Mouse (Mus musculus) MN1 (cell line): ENCODE measurements around the gene Manba.
"Not testable (repeated sequence)": the region's sequence is repeated elsewhere in the genome, so short reads cannot be mapped to it uniquely, and the experiment has no call there.

Source experiments
- DNase-seq: peaks from one replicate; pipeline ENCODE4 v3.0.0-alpha.2; 2016; ENCODE audit warnings: low spot score

Gene Manba

DNA sequence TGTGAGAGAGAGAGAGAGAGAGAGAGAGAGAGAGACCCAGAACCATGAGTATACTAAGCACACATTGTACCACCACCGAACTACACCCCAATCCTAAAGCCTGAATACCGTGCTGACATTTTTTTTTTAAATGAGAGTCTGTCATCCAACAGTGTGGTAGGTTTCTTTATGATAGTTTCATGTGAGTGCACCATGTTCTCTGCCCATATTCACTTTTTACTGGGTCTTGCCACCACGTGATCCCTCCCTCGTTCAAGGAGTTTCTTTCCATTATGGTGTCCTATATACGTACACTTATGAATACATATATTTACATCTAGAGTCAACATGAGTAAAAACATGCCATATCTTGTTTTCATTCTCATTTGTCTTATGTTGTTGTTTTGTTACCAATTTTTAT lies 940 bp downstream of the Manba start:
- DNase-seq, result no peak

DNA sequence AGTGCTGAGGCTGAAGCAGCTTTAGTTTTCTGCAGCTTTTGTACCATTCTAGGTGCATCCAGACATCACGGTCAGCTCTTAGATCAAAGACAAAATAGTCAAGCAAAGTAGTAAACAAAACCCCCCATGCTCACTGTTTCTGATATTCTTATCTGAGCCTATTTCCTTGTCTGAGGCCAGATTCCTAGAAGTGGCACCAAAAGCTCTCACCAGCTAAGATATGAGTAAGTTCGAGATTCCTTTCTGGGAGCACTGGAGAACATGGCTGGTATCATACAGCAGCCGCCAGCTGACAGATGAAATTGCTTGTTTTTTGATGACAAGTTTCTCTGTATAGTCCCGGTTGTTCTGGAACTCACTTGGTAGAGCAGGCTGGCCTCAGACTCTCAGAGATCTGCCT lies 2.4 kb downstream of the Manba start:
- no peak for DNase-seq

DNA sequence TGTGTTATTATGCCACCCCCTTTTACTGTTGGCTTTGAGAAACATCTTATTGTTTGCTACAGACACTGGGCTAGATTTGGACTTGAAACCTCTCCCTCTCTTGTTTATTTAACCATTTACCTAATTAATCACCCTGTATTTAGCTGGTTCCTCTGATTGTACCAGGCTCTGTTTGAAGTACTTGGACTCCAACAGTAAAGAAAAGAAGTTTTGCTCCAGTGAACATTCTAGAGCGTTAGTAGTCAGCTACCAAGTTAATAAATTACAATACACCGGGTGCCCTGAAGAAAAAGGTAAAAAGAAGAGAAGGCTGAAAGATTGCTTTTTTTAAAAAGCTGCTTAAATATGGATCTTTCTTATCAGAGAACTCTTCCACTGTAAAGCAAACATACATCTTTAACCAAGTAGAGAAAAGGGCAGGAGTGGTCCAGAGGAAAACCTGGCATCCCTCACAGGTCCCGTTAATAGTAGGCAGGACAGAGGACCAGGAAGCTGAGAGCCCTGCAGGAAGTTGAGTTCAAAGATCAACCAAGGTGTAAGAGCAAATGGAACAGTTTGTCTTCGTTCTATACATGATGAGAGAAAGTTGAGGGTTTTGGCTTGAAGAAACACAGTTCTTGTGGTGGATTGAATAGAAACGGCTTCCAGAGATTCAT lies 4.6 kb downstream of the Manba start:
- DNase-seq, result no peak

DNA sequence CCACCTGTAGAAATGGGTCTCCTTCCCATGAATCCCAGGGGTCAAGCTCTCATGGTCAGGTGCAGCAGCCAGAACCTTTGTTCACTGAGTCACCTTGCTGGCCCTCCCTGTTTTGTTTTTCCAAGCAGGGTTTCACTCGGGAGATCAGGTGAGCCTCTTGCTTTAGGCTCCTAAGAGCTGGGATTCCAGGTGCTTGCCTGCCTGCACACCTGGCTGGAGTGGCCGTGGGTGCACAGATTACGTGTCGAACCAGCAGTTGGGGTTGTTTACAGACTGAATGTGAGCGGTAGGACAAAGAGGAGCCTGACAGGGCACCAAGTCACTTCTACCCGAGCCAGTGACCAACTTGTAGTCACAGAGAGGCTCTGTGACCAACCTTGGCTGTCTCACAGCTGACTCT lies 5.7 kb downstream of the Manba start:
- no peak for DNase-seq

DNA sequence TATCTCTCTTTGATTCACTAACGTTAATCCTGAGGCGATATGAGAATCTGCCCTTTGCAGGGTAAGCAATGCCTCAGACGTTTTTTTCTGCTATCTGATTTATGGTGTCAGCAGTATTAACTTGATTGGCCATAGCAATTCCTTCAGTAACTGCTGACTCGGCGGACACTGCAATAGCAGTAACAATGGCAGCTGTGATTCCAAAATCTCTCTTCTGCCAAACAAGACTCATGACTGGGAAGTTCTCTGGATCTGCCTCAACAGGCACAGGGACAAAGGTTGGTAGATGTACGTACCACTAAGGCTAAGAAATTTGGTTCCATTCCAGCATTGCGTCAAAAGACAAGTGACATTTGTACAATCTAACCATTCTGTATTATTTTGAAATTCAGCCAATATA lies 7.9 kb downstream of the Manba start:
- DNase-seq, result not testable (repeated sequence)

DNA sequence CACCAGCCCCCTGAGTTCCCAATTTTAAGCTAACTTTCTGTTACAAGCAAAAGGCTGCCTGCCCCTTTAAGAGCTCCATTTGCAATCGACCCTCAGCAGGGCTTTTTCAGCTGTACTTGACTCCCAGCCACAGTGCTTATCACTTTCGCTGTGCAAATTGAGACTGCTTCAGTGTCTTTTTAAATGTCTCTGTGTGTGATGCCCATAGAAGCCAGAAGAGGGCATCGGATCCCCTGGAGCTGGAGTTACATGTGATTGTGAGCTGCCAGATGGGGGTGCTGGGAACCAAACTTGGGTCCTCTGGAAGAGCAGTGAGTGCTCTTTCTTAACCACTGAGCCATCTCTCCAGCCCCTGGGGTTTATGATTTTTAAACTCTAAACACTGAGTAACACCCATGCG lies 12.5 kb downstream of the Manba start:
- not testable (repeated sequence) for DNase-seq

DNA sequence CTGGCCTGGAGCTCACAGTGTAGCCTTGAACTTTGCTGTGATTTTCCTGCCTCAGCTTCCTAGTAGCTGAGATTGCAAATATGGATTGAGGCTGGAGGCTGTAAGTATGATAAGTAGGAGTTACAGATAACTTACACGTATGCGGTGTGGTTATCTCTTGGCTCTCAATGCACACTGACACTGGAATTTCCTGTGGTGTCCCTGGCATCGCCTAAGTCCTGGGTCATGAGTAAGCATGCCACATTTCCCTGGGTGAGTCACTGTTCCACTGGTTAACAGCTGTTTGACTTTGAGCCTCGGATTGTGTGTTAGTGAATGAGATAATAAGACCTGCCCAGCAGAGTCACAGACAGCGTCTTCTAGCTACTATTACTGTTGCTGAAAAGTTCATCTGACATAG lies 13.5 kb downstream of the Manba start:
- DNase-seq, result no peak

DNA sequence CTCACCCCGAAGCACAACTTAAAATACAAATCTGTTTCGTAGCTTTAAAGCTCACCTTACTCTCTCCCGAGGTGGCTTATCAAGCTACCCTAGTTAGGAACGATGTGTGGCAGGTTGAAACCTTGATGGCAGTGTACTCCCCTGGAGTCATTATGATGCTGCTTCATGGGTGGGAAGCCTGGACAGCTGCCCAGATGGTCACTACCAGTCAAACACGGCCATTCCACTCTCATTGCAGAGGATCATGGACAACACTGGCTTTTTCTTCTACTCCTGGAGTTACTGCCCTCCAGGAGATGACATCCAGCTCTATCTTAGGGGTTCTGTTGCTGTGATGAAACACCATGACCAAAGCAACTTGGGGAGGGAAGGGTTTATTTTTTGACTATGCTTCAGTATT lies 17.7 kb downstream of the Manba start:
- no peak for DNase-seq

DNA sequence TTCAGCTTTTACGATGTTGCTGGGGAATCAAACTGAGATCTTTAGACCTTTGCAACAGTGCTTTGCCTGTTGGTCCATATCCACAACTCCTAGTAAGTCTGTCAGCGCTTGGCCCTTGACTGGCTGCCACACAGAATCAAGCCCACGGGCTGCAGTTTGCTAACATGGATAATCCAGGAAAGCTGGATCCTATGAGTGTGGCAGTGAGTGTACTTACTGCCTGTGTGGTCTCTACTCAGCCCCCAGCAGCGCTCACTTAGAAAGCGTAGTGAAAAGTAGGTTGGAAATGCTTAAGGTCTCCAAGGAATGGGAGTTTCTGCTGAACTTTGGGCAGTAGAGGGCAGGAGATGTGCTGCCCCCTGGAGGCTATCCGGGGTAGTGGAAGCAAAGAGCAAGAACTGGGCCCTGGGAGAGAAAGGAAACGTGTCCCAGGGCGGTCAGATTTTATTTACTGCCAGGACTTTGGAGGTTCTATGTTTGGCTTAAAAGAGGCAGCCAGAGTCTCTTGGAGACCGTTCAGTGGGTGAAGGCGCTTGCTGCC lies 20.0 kb downstream of the Manba start:
- DNase-seq, result no peak

DNA sequence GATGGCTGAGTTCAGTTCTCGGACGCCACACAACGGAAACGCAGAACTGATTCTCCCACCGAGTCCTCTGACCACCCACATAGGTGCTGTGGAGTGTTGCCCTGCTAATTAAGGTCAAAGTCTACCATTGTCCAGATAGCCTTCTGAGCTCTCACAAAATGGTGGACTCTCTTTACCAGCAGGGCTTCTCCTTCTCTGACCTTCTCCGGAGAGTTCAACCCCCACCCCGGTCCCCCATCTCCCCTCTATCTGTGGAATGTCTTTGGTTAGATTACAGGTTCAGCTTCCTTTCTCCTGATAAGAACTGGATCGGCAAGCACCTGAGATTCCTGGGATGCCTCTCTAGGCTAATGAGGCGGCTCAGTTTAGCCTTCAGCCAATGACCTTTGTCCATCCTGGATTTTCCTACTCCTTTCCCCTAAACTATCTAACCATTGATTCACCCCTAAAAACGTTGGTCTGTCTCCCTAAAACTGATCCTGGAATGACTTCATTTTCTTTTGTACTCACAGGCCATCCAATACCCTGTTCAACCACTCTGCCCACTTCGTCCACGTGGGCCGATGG lies 20.6 kb downstream of the Manba start:
- no peak for DNase-seq

DNA sequence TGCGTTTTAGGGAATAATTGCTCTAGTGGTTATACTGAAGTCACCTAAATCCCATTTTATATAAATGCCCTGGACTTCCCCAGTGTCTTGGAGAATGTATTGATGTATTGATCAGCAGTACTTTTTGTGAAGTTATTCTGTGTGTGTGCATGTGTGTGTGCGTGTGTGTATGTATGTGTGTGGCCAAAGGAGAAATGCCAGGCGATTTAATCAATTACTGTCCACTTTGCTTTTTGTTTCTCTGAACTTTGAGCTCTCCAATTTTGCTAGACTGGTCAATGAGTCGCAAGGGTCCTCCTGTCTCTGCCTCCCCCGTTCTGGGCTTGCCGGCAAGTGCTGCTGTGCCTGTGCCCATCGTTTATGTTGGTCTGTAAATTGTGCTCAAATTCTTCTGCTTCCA lies 22.1 kb downstream of the Manba start:
- no peak for DNase-seq

DNA sequence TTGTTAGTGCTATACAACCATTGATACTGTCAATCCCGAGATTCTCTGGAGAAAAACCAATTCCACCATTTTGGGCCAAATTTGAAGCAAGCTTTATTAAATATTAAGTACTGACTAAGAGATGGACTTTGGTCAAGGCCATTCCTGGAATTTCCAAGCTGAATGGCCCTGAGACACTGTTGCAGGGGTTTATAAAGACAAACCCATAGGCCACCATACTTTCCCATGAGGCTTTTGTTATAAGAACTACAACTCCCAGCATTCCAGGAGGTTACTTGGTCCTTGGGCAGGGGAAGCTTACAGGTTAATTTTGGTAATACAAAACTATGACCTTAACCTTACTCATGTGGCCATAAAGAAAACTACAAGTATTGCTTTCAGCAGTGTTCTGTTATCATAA lies 22.8 kb downstream of the Manba start:
- DNase-seq, result no peak

DNA sequence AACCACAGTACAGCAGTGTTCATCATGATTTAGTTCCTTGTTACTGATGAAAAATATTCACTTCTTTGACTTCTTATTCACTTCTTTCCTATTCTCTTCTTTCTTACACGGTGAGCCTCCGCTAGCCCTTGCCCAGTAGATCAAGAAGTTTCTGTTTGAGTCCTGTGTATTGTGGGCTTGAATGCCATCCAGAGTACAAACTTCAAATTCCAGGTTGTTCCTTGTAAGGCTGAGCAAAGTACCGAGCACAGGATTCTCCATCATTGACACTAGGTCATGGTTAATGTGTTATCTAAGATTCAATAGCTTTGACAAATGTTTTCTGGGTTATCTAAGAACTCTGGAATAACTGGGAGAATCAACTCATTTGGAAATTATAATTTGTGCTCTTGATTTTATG lies 25.0 kb downstream of the Manba start:
- DNase-seq, result no peak

DNA sequence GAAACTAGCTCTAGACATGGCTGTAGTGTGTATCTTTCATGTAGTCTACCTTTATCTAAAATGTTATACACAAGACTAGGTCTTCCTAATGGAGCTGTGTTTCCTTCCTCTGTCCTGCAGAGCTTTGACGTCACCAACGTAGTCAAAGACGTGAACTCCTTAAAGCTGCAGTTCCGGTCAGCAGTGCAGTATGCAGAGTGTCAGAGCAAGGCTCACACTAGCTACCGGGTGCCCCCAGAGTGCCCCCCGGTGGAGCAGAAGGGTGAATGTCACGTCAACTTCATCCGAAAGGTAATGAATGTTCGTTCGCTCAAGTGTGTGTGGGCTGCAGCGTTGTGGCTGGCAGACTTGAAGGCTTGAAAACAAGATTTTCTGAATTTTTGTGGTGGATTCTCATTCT lies 26.3 kb downstream of the Manba start:
- no peak for DNase-seq

DNA sequence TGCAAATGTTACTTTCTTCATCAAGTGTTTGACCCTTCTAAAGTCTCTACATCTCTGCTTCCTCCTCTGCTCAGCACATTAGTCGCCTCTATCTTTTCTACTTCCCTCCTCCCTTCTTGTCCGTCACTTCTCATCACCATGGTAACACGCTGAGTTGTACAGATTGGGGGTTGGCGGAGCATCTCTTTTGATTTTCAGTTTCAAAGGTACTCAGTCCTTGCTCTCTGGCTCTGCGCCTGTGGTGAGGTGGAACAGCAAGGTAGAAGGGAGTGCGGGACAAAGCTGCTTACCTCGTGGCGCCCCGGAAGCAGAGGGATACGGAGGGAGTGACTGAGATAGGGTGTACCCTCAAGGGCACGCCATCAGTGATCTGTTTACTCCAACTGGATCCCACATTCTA lies 27.9 kb downstream of the Manba start:
- DNase-seq, result no peak

DNA sequence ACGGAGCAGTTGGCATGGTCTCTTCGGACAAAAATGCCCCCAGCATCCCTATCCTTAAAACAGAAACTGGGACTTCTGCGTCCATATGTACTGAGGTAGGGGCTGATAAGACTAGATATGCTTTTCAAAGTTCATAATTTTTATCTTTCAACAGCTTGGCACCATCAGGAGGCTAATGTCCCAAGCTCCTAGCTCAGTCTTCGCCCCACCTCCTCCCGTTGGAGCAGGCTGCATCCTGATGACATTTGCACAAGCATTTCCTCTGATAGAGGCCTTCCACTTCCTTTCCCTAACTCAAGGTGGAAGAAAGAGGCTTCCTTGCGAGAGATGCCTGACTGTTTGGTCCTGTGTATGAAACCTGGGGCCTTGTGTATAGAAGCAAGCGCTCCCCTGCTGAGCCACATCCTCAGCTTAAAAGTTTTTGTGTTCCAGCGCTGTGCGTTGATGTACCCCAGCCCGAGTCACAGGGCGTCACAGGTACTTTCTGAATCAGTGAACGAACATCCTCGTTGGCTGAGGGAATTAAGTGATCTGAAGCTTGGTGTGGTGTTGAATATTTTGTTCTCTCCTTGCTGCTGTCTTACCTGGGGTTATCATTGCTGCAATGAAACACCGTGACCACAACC lies 28.5 kb downstream of the Manba start:
- DNase-seq, result no peak

DNA sequence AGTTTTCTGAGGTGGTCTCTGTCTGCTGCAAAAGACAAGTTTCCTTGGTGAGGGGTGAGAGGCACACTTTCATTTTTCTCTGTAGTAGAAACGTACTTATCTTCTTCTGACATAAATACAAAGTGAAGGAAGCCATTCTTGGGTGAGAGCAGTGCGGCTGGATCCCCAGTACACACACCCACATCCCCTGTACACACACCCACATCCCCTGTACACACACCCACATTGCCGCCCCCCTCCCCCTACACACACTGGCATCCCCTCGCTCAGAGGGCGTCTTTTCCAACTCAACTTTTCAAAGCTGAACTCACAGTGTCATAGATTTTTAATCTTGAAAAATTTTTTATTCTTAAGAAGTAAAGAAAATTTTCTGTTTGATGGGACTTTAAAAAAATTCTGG lies 29.8 kb downstream of the Manba start:
- no peak for DNase-seq

DNA sequence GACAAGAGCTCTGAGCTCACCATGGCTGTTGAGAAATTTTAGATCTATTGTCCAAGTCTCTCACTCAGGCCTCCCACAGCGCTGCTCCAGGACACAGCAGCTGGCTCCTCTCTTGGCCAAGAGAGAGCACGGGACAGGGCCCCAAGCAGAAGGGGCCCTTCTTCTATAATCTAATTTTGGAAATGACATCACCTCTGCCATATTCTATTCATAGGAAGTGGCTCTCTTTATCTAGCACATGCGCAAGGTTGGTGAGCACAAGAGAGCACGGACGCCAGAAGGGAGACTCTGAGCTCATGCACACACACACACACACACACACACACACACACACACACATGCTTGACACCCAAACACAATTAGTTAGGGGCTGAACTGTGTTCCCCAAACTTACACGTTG lies 31.5 kb downstream of the Manba start:
- peak; percentile 64 for DNase-seq

DNA sequence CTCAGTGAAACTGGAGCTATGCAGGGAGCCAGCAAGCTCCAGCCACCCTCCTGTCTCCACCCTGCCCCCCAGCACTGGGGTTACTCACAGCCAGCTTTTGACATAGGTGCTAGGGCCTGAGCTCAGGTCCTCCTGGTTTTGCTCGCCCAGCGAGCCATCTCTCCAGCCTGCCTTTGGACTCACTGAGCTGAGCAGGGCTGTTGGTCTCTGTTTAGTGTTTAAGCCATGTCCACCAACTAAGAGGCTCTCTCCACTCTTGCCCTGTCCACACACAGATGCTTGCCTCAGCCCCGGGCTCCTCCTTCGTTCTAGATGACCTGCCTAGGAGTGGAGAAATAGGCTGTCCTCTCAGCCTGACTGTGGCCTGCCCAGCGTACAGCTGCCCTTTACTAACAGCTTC lies 33.5 kb downstream of the Manba start:
- peak; percentile 18 for DNase-seq

DNA sequence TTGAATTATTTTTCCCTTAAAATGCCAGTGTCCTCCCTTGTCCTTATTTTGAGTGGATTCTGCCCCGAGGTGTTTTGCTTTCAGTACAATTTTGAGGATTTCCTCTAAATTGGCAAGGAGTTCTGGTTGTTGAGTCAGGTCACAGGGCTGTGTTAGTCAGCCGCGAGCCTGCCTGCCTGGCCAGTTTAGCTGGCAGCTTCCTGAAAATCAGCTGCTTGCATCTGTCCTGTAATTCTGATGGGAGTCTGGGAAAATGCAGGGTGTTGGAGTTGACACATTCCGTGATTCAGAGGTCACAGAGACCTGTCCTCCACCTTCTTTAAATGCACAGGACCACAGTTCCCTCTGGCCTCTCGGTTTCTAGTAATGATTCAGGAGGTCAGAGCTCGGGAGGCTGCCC lies 34.2 kb downstream of the Manba start:
- peak; percentile 55 for DNase-seq

DNA sequence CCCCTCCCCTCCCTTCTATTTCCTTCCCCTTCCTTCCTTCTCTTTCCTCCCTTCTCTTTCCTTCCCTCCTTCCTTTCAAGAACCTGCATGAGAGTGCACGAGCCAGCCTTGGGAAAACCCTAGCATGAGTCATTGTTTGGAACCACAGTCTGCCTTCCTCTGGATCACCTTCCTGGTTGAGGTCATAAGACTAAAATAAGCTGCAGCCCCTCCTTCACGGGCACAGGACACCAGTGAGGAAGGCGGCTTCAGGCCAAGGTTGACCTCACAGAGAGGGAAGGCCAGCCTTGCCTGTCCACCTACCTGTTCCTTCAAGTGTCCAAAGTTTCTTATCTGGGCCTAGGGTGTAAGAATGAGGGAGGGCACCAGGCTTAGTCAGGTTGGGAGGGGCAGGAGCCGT lies 36.6 kb downstream of the Manba start:
- peak; percentile 76 for DNase-seq

DNA sequence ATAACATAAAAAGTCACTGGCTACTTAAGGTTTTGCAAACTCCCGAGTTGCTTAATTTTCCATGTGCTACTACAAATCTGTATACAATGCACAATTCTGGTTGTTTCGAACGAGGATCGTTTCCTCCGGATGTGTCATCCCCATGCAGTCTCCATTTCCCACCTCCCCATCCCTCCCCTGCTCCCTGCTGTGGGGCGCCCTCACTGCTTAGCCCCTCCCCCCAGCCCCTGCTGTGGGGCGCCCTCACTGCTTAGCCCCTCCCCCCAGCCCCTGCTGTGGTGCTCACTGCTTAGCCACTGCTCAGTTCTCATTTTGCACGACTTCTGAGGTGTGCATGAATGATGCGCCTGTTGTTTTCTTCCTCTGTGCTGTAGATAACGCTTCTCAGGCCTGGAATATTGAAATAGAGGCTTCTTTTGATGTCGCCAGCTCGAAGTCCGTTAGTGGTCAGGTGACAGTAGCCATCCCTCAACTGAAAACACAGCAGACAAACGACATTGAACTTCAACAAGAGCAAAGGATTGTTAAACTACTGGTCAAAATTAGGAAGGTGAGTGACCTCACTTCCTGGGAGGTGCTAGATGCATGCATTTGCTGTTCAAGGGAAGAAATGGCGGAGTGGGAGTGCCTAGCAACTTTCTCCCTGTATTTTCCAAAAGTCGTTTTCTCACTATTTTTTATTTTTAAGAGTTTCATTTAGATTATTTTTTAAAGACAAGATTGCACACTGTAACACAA lies 37.4 kb downstream of the Manba start:
- no peak for DNase-seq

DNA sequence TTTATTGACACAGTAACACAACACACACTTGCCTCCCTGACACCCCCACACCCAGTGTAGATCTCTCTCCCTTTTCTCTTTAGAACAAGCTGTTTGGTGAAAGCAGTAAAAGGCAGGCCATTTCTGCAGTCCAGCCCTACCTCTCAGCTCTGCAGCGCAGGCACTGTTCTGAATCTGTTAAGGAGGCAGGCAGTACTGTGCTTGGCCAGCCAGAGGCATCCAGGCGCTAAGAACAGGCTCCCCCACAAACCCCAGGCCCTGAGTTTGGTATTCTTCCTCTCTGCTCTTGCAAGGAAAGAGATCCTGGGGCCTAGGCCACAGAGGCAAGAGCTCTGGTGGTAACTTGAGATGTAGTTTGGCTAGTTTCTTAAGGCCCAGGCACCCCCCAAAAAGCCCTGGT lies 39.5 kb downstream of the Manba start:
- DNase-seq, result not testable (repeated sequence)
